Mouse (Mus musculus): ENCODE data around the gene Cyp26c1. TPM values are rescaled to one million over a fixed set of nuclear protein-coding genes. Genes with fewer than 3 reads are reported as not detected.

The Cyp26c1 gene
- polyA plus RNA-seq, 1 experiment from 2014 or later, result not detected

DNA sequence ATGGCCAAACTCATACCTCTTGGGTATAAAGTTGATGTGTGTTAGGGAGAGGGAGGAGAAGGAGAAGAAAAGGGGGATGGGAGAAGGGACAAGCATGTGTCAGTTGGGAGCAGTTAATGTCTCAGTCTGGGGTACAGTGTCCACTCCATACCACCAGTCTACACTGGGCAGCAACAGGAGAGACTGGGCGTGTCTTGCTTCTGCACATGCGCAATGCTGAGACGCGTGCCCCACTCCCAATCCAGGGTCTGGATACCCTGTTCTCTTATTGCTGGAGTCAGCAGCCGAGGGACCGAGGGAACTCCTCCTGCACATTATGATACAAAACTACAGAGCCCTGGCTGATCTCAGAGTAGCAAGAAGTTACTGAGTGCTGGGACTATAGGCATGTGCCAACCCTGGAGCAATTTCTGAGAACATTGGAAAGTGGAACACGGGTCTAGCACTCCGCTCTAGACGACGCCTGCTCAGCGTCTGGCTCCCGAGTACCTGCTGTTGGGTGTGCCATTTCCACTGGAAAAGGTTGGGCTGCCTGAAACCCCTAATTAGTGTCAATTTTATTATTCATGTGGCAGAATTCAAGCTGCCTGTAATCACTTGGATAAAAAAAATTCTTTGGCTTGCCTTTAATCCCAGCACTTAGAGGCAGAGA is 31.3 kb downstream of the Cyp26c1 start:
- Histone ChIP-seq H3K4me1 (replicated peaks; ENCODE audit: control insufficient read depth, insufficient read depth) (no peaks in the 10 kb centered on the region), H3K4me2 (replicated peaks; ENCODE audit: low read depth) (no peak overlapping the region), H3K27me3 (ENCODE audit: control insufficient read depth, insufficient read depth, low read length) (no peaks in the 10 kb centered on the region), H3K4me3 (ENCODE audit: low read depth, low read length) (no peak overlapping the region), H3K36me3 (ENCODE audit: control insufficient read depth, insufficient read depth, low read length) (no peaks in the 10 kb centered on the region), H3K27ac (replicated peaks) (no peak overlapping the region), H3K9me3 (ENCODE audit: control insufficient read depth, low read length) (no peaks in the 10 kb centered on the region), H3K9ac (ENCODE audit: low read length) (no peak overlapping the region)
- 79% methylated on average over 12 of the region's 12 CpGs for WGBS
- DNase-seq (ENCODE audit: low spot score), result no peak
- no peak for ATAC-seq (ENCODE audit: low FRiP score, low TSS enrichment)
- TF ChIP-seq CTCF (IDR thresholded peaks at IDR 0.05; ENCODE audit: low read depth) (no peak), EP300 (optimal IDR thresholded peaks at IDR 0.05) (no peak)

DNA sequence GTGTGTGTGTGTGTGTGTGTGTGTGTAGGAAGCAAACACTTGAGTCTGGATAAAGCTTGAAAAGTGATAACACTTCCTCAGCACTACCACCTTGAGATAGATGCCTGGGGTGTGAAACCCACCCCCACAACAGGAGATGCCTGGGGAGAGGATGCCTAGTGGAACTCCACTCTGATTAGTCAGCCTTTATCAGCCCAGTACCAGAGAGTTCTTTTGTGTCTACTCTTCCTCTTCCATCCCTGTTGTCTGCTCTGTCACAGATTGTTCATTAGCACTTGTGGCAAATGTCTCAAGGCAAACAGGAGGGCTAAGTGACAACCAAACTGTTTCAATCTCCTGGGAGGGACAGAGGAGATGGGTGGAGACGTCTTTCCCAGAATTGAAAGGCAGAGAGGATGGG is 33.8 kb downstream of the Cyp26c1 start:
- ATAC-seq (ENCODE audit: low FRiP score, low TSS enrichment) (no peak), DNase-seq (ENCODE audit: low spot score) (no peak)
- H3K36me3 ChIP-seq (ENCODE audit: control insufficient read depth, insufficient read depth, low read length), result no peaks in the 10 kb centered on the region
- no peaks in the 10 kb centered on the region for H3K27me3 ChIP-seq (ENCODE audit: control insufficient read depth, insufficient read depth, low read length)
- no peak overlapping the region for H3K9ac ChIP-seq (ENCODE audit: low read length)
- H3K4me1 ChIP-seq (replicated peaks; ENCODE audit: control insufficient read depth, insufficient read depth), result no peaks in the 10 kb centered on the region
- no peak overlapping the region for H3K4me3 ChIP-seq (ENCODE audit: low read depth, low read length)
- no peak overlapping the region for H3K4me2 ChIP-seq (replicated peaks; ENCODE audit: low read depth)
- TF ChIP-seq CTCF (IDR thresholded peaks at IDR 0.05; ENCODE audit: low read depth) (no peak), EP300 (optimal IDR thresholded peaks at IDR 0.05) (no peak)
- no peak overlapping the region for H3K27ac ChIP-seq (replicated peaks)
- WGBS, result 18% methylated on average over 1 of the region's 1 CpGs
- no peaks in the 10 kb centered on the region for H3K9me3 ChIP-seq (ENCODE audit: control insufficient read depth, low read length)

DNA sequence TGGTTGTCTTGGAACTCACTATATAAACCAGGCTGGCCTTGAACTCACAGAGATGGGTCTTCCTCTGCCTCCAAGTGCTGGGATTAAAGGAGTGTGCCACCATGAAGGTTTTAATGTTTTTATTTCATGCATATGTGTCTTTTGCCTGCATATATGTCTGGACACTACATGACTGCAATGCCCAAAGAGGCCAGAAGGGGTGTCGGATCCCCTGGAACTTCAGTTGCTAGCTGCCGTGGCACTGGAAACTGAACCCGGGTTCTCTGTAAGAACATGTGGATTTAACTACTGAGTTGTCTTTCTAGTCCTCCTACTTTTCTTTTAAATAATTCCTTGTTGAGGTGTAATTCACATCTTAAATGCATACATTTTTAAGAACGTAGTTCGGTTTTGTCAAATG is 39.2 kb downstream of the Cyp26c1 start:
- H3K27me3 ChIP-seq (ENCODE audit: control insufficient read depth, insufficient read depth, low read length), result no peaks in the 10 kb centered on the region
- TF ChIP-seq EP300 (optimal IDR thresholded peaks at IDR 0.05) (no peak), CTCF (IDR thresholded peaks at IDR 0.05; ENCODE audit: low read depth) (peak; percentile 12; the same call in 1 of the 2 replicates)
- no peaks in the 10 kb centered on the region for H3K9me3 ChIP-seq (ENCODE audit: control insufficient read depth, low read length)
- WGBS, result 94% methylated on average over 5 of the region's 5 CpGs
- H3K4me3 ChIP-seq (ENCODE audit: low read depth, low read length), result no peak overlapping the region
- DNase-seq (ENCODE audit: low spot score) (no peak), ATAC-seq (ENCODE audit: low FRiP score, low TSS enrichment) (no peak)
- H3K9ac ChIP-seq (ENCODE audit: low read length), result no peak overlapping the region
- no peaks in the 10 kb centered on the region for H3K36me3 ChIP-seq (ENCODE audit: control insufficient read depth, insufficient read depth, low read length)
- no peak overlapping the region for H3K4me2 ChIP-seq (replicated peaks; ENCODE audit: low read depth)
- no peaks in the 10 kb centered on the region for H3K4me1 ChIP-seq (replicated peaks; ENCODE audit: control insufficient read depth, insufficient read depth)
- no peak overlapping the region for H3K27ac ChIP-seq (replicated peaks)

DNA sequence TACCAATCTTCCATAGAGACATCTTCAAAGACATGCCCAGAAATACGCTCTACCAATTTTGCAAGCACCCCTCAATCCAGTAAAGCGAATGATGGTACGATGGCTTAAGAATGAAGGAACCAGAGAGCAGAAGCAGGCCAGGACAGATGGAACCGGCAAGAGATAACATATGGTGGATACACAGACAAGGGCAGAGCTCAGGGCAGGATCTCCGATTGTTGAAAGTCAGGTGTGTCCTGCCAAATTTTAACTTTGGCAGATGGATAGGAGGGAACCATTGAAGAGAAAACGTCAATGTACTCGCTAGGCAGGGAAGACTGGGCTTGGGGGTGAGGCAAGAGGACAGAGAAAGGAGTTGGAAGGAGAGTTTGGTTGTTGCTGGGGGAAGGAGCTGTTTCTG is 41.2 kb downstream of the Cyp26c1 start:
- 87% methylated on average over 7 of the region's 7 CpGs for WGBS
- no peaks in the 10 kb centered on the region for H3K36me3 ChIP-seq (ENCODE audit: control insufficient read depth, insufficient read depth, low read length)
- no peaks in the 10 kb centered on the region for H3K9me3 ChIP-seq (ENCODE audit: control insufficient read depth, low read length)
- H3K27me3 ChIP-seq (ENCODE audit: control insufficient read depth, insufficient read depth, low read length), result no peaks in the 10 kb centered on the region
- no peak for ATAC-seq (ENCODE audit: low FRiP score, low TSS enrichment)
- DNase-seq (ENCODE audit: low spot score), result no peak
- no peaks in the 10 kb centered on the region for H3K4me1 ChIP-seq (replicated peaks; ENCODE audit: control insufficient read depth, insufficient read depth)
- TF ChIP-seq CTCF (IDR thresholded peaks at IDR 0.05; ENCODE audit: low read depth), result no peak
- TF ChIP-seq EP300 (optimal IDR thresholded peaks at IDR 0.05), result no peak
- H3K4me2 ChIP-seq (replicated peaks; ENCODE audit: low read depth), result no peak overlapping the region
- H3K27ac ChIP-seq (replicated peaks), result no peak overlapping the region
- no peak overlapping the region for H3K9ac ChIP-seq (ENCODE audit: low read length)
- no peak overlapping the region for H3K4me3 ChIP-seq (ENCODE audit: low read depth, low read length)

DNA sequence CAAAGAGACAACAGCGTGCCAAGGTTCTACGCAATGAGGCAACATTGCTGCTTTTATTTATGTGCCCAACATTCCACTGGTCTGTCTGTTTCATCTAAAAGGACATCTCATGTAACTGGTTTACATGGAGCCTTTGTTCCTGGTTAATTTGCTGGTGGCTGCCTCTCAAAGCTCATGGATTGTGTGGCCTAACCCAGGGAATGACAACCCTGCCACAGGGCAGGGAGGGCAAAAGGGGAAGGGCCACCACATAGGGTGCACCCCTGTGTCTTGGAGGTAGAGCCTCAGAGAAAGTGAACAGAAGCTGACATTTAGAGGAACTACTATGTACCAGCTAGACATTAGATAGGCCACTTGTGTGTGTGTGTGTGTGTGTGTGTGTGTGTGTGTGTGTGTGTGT is 42.0 kb downstream of the Cyp26c1 start:
- DNase-seq (ENCODE audit: low spot score), result no peak
- no peak for ATAC-seq (ENCODE audit: low FRiP score, low TSS enrichment)
- Histone ChIP-seq H3K9ac (ENCODE audit: low read length) (no peak overlapping the region), H3K27me3 (ENCODE audit: control insufficient read depth, insufficient read depth, low read length) (no peaks in the 10 kb centered on the region), H3K4me3 (ENCODE audit: low read depth, low read length) (no peak overlapping the region), H3K27ac (replicated peaks) (no peak overlapping the region), H3K36me3 (ENCODE audit: control insufficient read depth, insufficient read depth, low read length) (no peaks in the 10 kb centered on the region), H3K4me2 (replicated peaks; ENCODE audit: low read depth) (no peak overlapping the region), H3K4me1 (replicated peaks; ENCODE audit: control insufficient read depth, insufficient read depth) (no peaks in the 10 kb centered on the region), H3K9me3 (ENCODE audit: control insufficient read depth, low read length) (no peaks in the 10 kb centered on the region)
- TF ChIP-seq EP300 (optimal IDR thresholded peaks at IDR 0.05) (no peak), CTCF (IDR thresholded peaks at IDR 0.05; ENCODE audit: low read depth) (no peak)
- WGBS, result 91% methylated on average over 2 of the region's 2 CpGs

DNA sequence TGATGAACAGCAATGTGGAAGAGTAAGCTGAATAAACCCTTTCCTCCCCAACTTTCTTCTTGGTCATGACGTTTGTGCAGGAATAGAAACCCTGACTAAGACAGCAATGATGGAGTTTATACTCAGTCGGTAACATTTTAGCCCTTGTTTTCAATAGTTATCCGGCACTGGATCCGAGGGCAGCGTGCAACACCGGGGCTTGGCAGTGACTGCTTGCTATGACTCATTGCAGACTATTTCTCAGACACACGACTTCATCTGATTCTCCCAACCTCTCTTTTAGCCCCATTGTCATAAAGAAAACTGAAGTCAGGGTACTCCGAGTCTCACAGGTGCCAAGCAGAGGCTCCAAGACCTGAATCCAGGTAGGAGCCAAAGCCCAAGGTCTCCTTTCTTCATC is 50.0 kb downstream of the Cyp26c1 start:
- no peaks in the 10 kb centered on the region for H3K27me3 ChIP-seq (ENCODE audit: control insufficient read depth, insufficient read depth, low read length)
- H3K36me3 ChIP-seq (ENCODE audit: control insufficient read depth, insufficient read depth, low read length), result no peaks in the 10 kb centered on the region
- H3K4me1 ChIP-seq (replicated peaks; ENCODE audit: control insufficient read depth, insufficient read depth), result no peaks in the 10 kb centered on the region
- H3K4me3 ChIP-seq (ENCODE audit: low read depth, low read length), result no peak overlapping the region
- no peak overlapping the region for H3K9ac ChIP-seq (ENCODE audit: low read length)
- ATAC-seq (ENCODE audit: low FRiP score, low TSS enrichment) (no peak), DNase-seq (ENCODE audit: low spot score) (no peak)
- H3K27ac ChIP-seq (replicated peaks), result no peak overlapping the region
- TF ChIP-seq CTCF (IDR thresholded peaks at IDR 0.05; ENCODE audit: low read depth) (no peak), EP300 (optimal IDR thresholded peaks at IDR 0.05) (no peak)
- no peaks in the 10 kb centered on the region for H3K9me3 ChIP-seq (ENCODE audit: control insufficient read depth, low read length)
- no peak overlapping the region for H3K4me2 ChIP-seq (replicated peaks; ENCODE audit: low read depth)
- 65% methylated on average over 8 of the region's 8 CpGs for WGBS
